Mouse (Mus musculus) ES-E14 (cell line): ENCODE results near the gene Rab10.

Experiments used
- ZC3H11A ChIP-seq: IDR thresholded peaks from 2 replicates; pipeline ENCODE4 v1.6.1; 2012; ENCODE audit warnings: low read depth, mild to moderate bottlenecking, inconsistent platforms, low read length, borderline replicate concordance
- ZNF384 ChIP-seq: IDR thresholded peaks from 2 replicates; pipeline ENCODE4 v1.6.1; 2012; ENCODE audit warnings: low read depth, low read length, inconsistent platforms

- no peak for TF ChIP-seq ZNF384
- TF ChIP-seq ZC3H11A = no peak
These were observed 3.1 kb upstream of the Rab10 start for GRCm38 (mm10) chr12:3312886-3313285.
